Mouse (Mus musculus): ENCODE results near the gene Fgf4. TPM values are rescaled to one million over a fixed set of nuclear protein-coding genes. Genes with fewer than 3 reads are reported as not detected.
"Not testable (repeated sequence)": the region's sequence is repeated elsewhere in the genome, so short reads cannot be mapped to it uniquely, and the experiment has no call there.

Fgf4 gene
- polyA plus RNA-seq, 1 experiment from 2014 or later = not detected

- Histone ChIP-seq H3K9ac (replicated peaks) (no peak overlapping the region), H3K4me1 (ENCODE audit: insufficient read depth) (no peaks in the 10 kb centered on the region), H3K27ac (ENCODE audit: low read depth) (no peak overlapping the region), H3K36me3 (replicated peaks; ENCODE audit: insufficient read depth, low read length) (no peaks in the 10 kb centered on the region), H3K4me3 (ENCODE audit: low read depth, low read length) (no peak overlapping the region), H3K4me2 (ENCODE audit: low read depth, low read length) (no peak overlapping the region), H3K27me3 (ENCODE audit: insufficient read depth, low read length) (no peaks in the 10 kb centered on the region), H3K9me3 (ENCODE audit: low read length) (no peaks in the 10 kb centered on the region)
- WGBS (ENCODE audit: insufficient replicate concordance) = 60% methylated on average over 4 of the region's 4 CpGs
- DNase-seq (no peak), ATAC-seq (no peak)
- TF ChIP-seq EP300 (IDR thresholded peaks at IDR 0.05; ENCODE audit: low read depth) (no peak), CTCF (IDR thresholded peaks at IDR 0.05; ENCODE audit: low read depth) (no peak)
Observed at GRCm38 (mm10) chr7:144874226-144874625, 27.1 kb downstream of the Fgf4 start.

GRCm38 (mm10) chr7:144878401-144878800 is 31.2 kb downstream of the Fgf4 start:
- DNase-seq = no peak
- no peak for ATAC-seq
- Histone ChIP-seq H3K4me3 (ENCODE audit: low read depth, low read length) (no peak overlapping the region), H3K9ac (replicated peaks) (no peak overlapping the region), H3K27me3 (ENCODE audit: insufficient read depth, low read length) (no peaks in the 10 kb centered on the region), H3K4me1 (ENCODE audit: insufficient read depth) (no peaks in the 10 kb centered on the region), H3K36me3 (replicated peaks; ENCODE audit: insufficient read depth, low read length) (no peaks in the 10 kb centered on the region), H3K4me2 (ENCODE audit: low read depth, low read length) (no peak overlapping the region), H3K9me3 (ENCODE audit: low read length) (no peaks in the 10 kb centered on the region), H3K27ac (ENCODE audit: low read depth) (no peak overlapping the region)
- no peak for TF ChIP-seq EP300 (IDR thresholded peaks at IDR 0.05; ENCODE audit: low read depth)
- no peak for TF ChIP-seq CTCF (IDR thresholded peaks at IDR 0.05; ENCODE audit: low read depth)
- WGBS (ENCODE audit: insufficient replicate concordance) = 96% methylated on average over 1 of the region's 1 CpGs

GRCm38 (mm10) chr7:144883106-144883505 is 35.9 kb downstream of the Fgf4 start:
- no peak overlapping the region for H3K27ac ChIP-seq (ENCODE audit: low read depth)
- no peak overlapping the region for H3K4me3 ChIP-seq (ENCODE audit: low read depth, low read length)
- H3K9me3 ChIP-seq (ENCODE audit: low read length) = no peaks in the 10 kb centered on the region
- H3K9ac ChIP-seq (replicated peaks) = no peak overlapping the region
- no peaks in the 10 kb centered on the region for H3K4me1 ChIP-seq (ENCODE audit: insufficient read depth)
- no peaks in the 10 kb centered on the region for H3K27me3 ChIP-seq (ENCODE audit: insufficient read depth, low read length)
- 50% methylated on average over 2 of the region's 2 CpGs for WGBS (ENCODE audit: insufficient replicate concordance)
- ATAC-seq (no peak), DNase-seq (no peak)
- H3K4me2 ChIP-seq (ENCODE audit: low read depth, low read length) = no peak overlapping the region
- H3K36me3 ChIP-seq (replicated peaks; ENCODE audit: insufficient read depth, low read length) = no peaks in the 10 kb centered on the region
- TF ChIP-seq CTCF (IDR thresholded peaks at IDR 0.05; ENCODE audit: low read depth) = no peak
- no peak for TF ChIP-seq EP300 (IDR thresholded peaks at IDR 0.05; ENCODE audit: low read depth)

- Histone ChIP-seq H3K36me3 (replicated peaks; ENCODE audit: insufficient read depth, low read length) (no peaks in the 10 kb centered on the region), H3K27me3 (ENCODE audit: insufficient read depth, low read length) (peaks cover 16% of the 10 kb centered on the region), H3K4me2 (ENCODE audit: low read depth, low read length) (no peak overlapping the region), H3K4me3 (ENCODE audit: low read depth, low read length) (no peak overlapping the region), H3K27ac (ENCODE audit: low read depth) (no peak overlapping the region), H3K4me1 (ENCODE audit: insufficient read depth) (no peaks in the 10 kb centered on the region), H3K9me3 (ENCODE audit: low read length) (no peaks in the 10 kb centered on the region), H3K9ac (replicated peaks) (no peak overlapping the region)
- TF ChIP-seq CTCF (IDR thresholded peaks at IDR 0.05; ENCODE audit: low read depth) (peak; percentile 34), EP300 (IDR thresholded peaks at IDR 0.05; ENCODE audit: low read depth) (no peak)
- ATAC-seq (no peak), DNase-seq (no peak)
- WGBS (ENCODE audit: insufficient replicate concordance) = 56% methylated on average over 2 of the region's 2 CpGs
Observed at GRCm38 (mm10) chr7:144887672-144888071, 40.5 kb downstream of the Fgf4 start.

GRCm38 (mm10) chr7:144888564-144889299 is 41.6 kb downstream of the Fgf4 start:
- no peak overlapping the region for H3K4me3 ChIP-seq (ENCODE audit: low read depth, low read length)
- H3K27ac ChIP-seq (ENCODE audit: low read depth) = no peak overlapping the region
- no peak for TF ChIP-seq CTCF (IDR thresholded peaks at IDR 0.05; ENCODE audit: low read depth)
- no peak for TF ChIP-seq EP300 (IDR thresholded peaks at IDR 0.05; ENCODE audit: low read depth)
- no peaks in the 10 kb centered on the region for H3K36me3 ChIP-seq (replicated peaks; ENCODE audit: insufficient read depth, low read length)
- H3K27me3 ChIP-seq (ENCODE audit: insufficient read depth, low read length) = peaks cover 16% of the 10 kb centered on the region
- H3K4me2 ChIP-seq (ENCODE audit: low read depth, low read length) = no peak overlapping the region
- no peak overlapping the region for H3K9ac ChIP-seq (replicated peaks)
- H3K9me3 ChIP-seq (ENCODE audit: low read length) = no peaks in the 10 kb centered on the region
- no peak for ATAC-seq
- no peaks in the 10 kb centered on the region for H3K4me1 ChIP-seq (ENCODE audit: insufficient read depth)
- no peak for DNase-seq
- whole genome bisulfite sequencing (ENCODE audit: insufficient replicate concordance) = 12% methylated on average over 18 of the region's 18 CpGs

- H3K9me3 ChIP-seq (ENCODE audit: low read length); H3K4me3 ChIP-seq (ENCODE audit: low read depth, low read length); H3K27ac ChIP-seq (ENCODE audit: low read depth); DNase-seq; ATAC-seq; H3K9ac ChIP-seq (replicated peaks); H3K4me1 ChIP-seq (ENCODE audit: insufficient read depth); H3K4me2 ChIP-seq (ENCODE audit: low read depth, low read length); H3K36me3 ChIP-seq (replicated peaks; ENCODE audit: insufficient read depth, low read length): not testable (repeated sequence)
- 0 out of 2 replicates have a peak, but pooled peaks have one; percentile 21 for TF ChIP-seq CTCF (IDR thresholded peaks at IDR 0.05; ENCODE audit: low read depth)
- peaks cover 28% of the 10 kb centered on the region for H3K27me3 ChIP-seq (ENCODE audit: insufficient read depth, low read length)
- WGBS (ENCODE audit: insufficient replicate concordance) = 63% methylated on average over 1 of the region's 1 CpGs
Observed at GRCm38 (mm10) chr7:144890661-144891060, 43.5 kb downstream of the Fgf4 start.
